Mouse (Mus musculus) adipocyte (in vitro differentiated cells): ENCODE results near the gene Nmnat2.
"Not testable (repeated sequence)": the region's sequence is repeated elsewhere in the genome, so short reads cannot be mapped to it uniquely, and the experiment has no call there.

Experiments
- DNase-seq: peaks from one replicate; pipeline ENCODE4 v3.0.0-alpha.2; 2016; ENCODE audit warnings: low spot score

The Nmnat2 gene

DNA sequence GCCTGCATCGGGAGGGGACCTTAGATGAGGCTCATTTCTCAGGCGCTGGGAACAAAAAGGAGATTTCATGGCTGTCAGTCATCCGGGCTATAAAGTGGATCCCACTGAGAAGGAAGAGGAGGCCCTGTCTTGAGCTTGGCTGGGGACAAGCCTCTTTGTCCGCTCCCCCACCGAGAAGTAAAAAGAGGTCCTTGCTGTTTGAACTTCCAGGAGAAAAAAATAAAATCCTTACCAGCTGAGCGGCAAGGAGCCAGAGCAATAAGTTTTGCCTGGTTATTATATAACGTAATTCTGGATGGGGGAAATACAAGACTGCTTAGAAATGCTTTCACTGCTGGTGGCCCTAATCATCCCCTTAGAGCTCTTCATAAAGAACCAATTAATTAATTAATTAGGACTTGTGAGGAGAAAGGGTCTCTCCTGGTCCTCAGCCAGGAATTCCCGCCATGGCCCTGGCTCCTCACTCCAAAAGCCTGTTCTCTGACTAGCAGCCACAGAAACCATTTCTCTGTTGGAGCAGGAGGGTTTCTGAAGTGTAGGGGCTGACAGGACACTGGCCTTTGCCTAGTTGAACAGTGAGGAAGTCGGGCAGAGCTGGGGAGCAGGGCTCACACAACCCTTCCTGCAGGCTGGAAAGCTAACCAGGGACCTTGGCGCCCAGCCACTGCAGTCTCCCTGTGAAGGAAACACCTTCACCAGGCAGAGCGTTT, 99.5 kb downstream of the Nmnat2 start:
- no peak for DNase-seq

DNA sequence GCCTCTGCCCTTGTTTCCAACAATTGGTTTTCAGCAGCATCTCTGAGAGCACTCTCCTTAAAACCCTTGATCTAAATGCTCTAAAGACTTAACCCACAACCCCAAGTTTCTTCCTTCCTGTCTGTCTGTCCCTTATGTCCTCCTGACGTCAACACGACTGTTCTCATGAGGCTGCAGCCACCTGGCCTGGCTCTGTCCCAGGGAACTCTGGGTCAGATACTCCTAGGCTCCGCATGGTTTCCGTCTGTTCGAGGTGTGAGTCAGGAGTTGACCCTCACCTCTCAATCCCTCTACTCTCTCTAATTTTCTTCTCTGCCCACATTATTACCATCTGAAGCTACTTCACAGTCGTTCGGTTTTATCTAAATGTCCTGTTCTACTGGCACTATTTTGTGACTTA, 103.5 kb downstream of the Nmnat2 start:
- no peak for DNase-seq

DNA sequence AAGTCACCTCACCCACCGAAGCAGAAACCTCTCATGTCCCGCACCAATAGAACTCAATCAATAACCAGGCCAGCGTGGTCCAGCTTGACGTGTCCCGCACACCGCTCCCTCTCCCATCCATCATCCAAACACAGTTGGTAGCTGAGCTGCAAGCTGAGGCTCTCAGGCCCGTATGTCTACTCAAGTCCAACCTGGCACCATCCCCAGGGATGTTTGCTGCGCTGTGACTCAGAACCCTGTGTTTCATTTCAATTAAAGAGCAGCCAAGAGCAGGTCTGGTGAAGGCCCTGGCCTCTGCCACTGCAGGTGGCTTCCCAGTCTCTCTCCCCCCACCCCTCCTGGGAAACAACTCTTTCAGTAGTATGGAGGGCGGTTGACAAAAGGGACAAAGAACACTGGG, 104.8 kb downstream of the Nmnat2 start:
- DNase-seq: peak; percentile 35

DNA sequence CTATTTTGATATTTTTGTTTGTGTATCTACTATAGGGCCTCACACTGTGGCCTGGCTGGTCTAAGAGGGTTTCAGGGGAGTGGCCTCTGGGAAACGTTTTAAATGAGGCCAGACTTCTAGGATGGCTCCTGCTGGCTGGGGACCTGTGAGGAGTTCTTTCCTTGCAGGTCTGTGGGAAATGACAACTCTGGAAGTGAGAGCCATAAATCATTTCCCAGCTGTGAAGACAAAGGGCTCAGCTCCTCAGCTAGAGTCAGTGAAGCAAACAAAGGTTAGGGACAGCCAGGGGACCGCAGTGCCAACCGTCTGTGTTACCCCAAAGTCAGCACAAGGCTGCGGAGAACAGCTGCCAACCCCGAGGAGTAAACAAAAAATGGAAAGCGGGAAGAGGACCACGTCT, 107.8 kb downstream of the Nmnat2 start:
- peak; percentile 29 for DNase-seq

DNA sequence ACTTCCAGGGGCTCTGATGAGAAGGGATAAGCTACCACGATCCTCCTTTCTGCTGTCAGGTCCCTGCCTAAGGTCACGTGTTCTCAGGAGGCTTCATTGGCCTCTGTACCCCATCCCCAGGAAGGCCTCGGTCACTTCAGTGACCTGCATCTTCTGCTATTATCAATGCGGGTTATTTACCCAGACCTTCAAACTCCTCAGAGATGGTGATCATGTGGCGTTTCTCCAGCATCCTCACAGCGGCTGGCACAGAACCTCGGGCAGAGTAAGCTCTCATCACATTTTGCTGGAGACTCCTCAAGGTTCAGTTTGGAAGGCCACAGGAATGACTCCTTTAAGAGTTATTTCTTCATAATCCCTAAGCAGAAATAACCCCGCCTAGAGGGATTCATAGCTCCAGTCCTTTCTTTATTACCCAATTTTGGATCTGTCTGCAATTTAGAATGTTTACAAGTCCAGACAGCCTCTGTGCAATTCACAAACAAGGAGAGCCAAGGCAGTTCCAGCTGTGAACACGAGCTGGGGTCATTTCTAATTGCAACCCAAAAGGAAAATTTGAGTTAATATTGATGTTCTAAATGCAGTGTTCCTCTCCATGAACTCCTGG, 110.1 kb downstream of the Nmnat2 start:
- peak; percentile 90 for DNase-seq

DNA sequence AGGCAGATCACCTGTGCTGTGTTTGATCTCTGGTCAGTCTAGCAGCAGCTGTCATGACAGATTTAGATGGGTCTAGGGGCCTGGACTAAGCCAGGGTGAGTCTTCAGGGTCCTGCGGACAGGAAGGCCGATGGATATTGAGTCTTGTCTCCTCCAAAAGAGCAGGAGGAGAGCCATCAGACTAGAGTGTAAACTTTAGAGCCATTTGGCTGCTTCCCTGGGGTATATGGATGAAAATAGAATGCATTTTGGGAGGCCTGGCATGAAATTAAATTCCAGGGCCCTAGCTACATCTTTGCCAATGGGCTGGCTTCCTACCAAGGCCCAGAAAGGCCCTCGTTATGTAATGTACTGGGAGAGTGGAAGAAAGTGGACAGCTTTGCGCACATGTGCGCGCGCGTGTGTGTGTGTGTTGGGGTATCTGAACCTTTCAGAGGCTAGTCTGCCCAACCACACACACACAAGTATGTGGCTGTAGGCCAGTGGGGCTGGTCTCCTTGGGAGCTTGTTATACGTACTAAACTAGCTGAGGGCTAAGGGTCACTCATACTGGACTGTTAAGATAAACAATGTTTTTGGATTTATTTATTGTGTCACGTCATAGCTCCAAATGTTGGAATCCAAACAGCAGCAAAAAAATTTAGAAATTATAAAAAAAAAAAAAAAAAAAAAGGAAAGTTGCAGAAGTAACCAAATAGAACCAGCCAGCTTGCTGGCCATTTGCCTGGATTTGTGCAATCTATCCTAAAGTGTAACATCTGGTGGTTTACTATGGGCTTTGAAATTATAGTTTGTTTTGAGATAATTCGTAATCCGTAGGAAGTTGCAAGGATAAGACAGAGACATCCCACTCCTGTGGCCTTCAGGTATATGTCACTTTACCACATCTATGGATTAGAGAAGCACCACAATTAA, 110.9 kb downstream of the Nmnat2 start:
- peak; percentile 99 for DNase-seq

DNA sequence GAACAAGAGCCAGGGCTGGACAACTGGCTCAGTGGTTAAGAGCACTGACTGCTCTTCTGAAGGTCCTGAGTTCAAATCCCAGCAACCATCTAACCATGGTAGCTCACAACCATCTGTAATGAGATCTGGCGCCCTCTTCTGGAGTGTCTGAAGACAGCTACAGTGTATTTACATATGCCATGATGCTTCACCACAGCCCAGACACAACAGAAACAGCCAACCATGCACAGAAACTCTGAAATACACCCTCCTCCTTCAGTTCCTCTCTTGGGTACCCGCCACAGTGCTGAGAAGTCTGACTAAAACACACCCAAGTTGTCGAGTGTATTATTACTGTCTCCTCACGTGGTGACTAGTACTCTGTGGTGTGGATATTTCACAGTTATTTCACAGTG, 111.6 kb downstream of the Nmnat2 start:
- DNase-seq: no peak

DNA sequence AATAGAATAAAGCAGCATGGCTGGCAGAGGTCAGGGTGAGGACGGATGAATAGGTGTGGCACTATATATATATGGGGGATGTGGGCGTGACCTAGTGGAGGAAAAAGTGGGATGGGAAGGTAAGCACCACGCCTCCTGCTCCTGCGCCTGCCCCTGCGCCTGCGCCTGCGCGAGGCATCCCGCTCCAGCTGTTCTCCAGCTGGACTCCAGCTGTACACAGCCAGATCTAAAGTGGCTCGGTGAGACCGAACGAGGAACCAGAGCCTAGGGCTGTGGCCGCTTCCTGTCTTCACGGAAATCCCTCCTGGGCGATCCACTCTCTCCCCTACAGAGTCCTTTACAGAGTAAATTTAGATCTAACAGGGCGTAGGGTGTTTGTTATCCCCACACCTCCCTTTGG, 116.8 kb downstream of the Nmnat2 start:
- no peak for DNase-seq

DNA sequence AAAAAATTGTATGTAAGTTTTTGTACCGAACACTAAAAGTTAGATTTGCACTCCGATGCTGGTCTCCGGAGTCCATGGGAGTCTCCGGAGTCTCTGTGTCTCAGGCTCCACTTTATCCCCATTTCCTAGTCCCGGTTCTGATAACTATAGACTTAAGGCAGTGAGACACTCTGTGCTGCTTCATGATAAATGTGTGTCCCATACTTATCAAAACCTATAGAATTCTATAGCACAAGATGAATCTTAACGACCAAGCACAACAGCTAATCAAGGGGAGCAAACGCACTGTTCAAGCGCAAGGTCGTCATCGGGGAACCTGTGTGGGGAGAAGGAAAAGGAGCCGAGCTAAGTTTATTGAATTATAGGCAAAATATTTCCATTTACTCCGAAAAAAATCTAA, 117.2 kb downstream of the Nmnat2 start:
- DNase-seq: no peak

DNA sequence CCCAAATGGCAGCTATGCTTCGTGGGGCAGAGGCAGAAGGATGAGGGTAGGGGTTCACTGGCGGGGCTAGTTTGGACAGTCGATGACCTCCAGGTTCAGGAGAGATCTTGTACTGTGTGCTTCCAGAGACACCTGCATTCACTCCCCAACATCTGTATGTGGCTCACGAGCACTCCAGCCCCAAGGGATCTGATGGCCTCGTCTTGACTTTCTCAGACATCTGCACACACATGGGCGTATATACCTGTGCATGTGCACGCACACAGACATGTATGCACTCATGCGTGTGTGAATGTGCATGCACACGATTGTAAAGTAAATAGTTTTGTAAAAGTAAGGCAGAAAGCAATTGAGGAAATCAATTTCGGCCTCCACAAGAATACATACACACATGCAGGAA, 117.9 kb downstream of the Nmnat2 start:
- DNase-seq: no peak

DNA sequence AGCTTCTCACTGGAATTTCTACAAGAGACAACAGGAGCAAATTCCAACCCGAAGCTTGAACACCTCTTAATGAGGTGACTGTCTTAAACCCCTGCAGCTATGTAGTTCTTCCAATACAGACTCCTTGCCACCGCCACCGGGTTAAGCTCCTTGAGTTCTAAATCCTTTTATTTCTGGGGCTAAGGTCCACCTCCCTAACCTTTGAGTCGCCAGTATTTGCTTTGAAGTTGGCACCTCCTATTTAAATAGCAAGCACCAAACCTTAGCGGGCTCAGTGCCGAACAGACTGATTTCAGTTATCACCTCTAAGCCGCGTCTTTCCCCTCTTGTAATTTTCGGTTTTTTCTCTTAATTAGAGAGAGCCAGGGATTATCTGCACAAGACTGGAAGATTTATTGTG, 118.6 kb downstream of the Nmnat2 start:
- DNase-seq: no peak

DNA sequence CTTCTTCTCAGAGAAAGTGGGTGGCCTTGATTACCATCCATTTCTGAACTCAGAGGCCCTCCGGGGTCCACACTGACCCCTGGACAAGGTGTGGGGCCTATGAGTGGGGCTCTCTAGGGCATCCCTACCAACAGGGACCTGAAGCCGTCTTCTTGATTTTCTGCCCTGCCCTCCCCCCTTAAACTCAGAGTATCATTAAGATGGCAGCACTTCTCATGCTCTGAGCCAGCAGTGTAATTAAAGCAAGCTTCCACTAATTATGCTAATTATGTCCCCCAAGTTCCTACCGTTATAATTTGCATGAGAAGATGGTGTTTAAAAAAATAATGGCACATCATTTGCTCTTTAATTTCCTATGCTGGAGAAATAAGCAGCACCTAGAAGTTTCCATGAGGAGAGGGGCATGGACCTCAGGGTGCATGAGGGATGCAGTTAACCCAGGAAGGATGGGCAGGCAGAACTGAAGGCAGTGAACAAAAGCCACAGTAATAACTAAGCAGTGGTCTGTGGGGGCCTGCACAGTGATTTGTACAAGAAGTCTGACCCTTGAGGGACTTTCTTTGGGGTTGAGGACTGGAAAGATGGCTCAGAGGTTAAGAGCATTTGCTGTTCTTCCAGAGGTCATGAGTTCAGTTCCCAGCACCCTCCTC, 120.4 kb downstream of the Nmnat2 start:
- DNase-seq: no peak

DNA sequence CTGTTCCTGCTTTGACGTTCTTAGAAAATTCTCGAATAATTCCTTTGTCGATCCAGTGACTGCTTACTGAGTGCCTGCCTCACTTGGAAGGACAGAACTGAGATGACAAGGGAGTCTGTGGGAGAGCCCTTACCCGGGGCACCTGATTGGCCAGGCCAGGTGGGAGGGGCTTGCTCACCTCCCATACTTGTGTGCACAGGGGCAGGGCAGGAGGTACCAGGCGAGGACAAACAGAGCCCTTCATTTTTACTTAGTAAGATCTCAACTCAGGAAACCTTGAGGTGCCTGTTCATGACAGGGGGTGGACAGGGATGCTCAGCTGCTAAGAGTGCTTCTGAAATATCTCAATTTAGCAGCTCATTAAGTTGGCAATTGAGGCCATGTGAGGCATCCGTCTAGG, 121.2 kb downstream of the Nmnat2 start:
- no peak for DNase-seq

DNA sequence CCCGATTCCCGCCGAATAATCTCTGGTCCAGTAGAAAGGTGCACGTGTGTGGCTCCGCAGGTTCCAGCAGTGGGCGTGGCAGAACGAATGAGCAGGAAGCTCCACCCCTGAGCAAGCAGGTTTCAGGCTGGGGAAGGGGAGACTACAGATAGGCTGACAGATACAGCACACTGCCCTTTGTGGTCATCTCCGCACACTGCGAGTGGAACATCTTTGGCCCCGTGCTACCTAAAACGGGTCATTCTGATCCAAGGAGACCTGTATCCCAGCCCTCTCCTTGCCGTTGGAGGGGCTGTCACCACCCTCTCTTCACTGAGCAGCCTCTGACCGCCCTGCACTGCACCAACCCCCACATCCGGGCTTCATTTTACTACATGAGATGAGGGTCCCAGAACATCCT, 128.4 kb downstream of the Nmnat2 start:
- DNase-seq: not testable (repeated sequence)

DNA sequence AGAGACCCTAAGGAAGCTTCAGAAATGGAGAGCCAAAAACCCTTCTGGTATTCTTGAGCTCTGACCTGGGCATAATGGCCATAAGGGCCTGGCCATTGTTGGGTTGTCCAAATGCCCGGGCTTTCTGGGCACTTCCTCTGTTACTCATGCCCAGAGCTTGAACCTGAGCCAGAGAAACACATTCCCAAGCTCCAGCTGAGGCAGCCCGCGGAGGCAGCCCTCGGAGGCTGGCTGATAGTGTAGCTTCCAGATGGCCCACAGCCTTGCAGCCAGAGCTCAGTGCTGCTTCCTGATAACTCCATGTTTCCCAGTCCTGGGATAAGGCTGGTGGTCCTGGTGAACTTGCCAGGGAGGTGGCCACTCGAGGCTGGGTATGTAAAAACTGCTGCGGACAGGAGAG, 129.4 kb downstream of the Nmnat2 start:
- DNase-seq: peak; percentile 88

DNA sequence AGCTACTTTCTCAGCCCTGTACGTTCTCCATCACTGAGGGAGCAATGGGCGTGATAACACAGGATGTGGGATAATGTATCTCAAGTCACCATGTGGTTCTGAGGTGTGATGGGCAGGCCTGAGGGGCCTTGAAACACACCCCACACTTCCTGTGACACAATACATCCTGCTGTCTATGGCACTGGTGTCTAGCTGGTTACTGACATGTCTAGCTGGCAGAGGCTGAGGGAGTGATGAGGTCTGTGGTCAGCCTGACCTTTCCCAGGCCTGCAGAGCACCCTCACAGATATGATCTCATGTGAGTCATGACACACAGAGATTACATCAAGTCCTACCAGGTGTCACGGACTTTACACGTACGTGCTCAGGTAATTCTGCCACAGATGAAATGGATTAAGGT, 130.4 kb downstream of the Nmnat2 start:
- no peak for DNase-seq

DNA sequence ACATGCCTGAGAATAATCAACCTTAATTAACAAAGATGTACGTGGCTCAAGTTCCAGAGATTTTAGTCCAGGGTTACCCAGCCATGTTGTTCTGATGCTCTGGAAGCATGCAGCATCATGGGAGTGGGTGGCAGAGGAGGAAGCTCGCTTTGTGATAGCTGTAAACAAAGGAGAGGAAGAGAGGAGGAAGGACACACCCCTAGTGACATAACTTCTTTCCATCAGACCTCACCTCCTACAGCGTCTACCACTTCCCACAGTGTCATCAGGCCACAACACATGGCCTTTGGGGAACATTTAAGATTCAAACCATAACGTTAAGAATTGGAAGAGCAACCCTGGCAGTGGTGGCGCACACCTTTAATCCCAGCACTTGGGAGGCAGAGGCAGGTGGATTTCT, 133.0 kb downstream of the Nmnat2 start:
- DNase-seq: no peak

DNA sequence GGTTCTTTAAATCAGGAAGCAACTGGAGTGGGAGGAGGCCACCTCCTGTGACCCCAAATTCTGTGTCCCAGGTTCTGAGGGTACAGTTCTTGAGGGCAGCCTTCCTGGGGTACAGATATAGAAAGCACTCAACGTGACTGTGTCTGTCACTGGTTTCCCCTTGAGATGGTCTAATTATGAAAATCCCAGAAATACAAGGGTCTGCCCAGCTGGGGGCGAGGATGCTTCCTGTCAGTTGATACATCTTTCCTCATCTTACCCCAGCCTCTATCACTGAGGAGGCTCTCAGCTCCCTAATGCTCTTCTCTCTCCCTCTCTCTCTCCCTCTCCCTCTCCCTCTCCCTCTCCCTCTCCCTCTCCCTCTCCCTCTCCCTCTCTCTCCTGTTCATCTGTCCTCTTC, 135.3 kb downstream of the Nmnat2 start:
- no peak for DNase-seq

DNA sequence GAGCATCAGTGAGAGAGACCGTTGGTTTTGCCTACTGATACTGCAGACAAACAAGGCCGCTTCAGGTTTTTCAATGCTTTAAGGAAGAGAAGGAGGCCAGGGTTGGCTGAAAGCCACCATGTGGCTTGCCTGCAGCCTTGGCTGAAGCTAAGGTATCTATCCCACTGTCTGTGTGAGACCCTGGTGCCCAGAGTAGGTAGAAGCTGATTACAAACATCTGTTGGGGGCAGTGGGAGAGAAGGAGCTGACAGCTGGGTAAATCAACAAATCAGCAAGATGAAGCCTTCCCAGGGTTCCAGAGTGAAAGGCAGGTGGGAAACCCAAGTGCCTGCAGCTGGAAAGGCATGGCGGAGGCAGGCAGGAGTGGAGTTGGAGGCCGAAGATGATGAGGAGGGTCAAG, 136.0 kb downstream of the Nmnat2 start:
- no peak for DNase-seq

DNA sequence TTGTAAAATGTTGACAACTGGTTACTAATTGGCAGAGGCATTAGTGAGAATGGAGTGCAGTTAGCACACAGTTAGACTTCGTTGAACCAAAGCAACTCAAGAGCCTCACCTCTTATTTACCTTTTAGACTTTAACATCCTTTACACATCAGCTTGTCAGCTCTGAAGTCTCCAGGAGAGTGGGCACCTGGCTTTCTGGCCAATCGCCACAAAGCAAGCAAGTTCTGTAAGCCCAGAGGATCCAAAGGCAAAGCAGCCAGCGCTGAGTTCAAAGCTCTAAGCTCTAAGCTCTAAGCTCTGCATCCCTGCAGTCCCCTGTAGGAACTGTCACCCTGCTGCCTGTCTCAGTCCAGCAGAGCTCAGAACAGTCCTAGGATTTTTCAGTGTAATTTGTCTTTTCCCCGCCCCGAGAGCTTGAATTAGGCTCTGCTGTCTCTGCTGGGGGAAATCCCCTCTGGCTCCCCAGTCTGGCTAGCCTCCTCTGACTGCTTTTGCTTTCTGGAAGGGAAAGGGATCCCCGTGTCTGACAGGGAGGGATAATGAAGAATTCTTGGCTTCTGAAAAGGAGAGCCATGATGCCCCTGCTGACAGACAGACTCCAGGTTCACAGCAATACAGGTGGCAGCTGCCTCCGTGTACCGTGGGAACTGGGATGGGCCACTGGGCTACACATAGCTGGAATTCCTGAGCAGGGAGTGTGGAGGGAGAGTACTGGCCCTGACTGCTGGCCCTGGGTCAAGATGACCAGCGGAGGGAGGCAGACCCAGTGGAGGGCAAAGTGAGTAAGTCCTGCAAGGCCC, 136.8 kb downstream of the Nmnat2 start:
- DNase-seq: peak; percentile 34

DNA sequence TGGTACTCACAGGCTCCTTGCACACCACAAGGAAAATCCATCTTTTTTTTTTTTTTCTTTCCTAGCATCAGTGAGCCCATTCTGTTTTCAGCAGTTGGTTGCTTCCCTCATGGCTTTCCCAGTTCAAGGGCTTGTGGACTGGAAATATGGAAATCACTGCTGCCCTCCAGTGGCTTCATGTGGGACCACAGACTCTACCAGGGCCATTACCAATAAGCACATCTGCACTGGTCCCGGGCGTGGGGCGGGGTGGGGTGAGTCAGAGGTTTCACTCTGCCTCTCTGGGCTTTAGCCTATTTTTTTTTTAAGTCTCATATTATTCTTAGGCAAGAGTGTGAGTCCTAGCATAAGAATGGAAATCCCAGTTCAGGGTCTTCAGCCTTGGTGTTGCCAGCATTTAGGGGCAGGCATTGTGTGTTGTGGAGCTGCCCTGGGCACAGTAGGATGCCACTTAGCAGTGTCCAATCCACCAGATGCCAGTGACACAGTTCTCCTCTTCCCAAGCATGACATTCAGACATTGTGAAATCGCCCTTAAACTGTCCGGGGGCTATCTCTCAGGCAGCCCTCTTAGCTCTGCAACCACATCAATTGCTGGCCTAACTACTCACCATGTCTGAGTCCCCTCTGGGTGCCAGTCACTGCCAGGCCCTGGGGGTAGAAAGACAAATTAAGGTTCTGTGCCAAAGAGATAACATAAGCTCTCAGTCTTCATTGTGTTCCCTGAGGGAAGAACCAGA, 137.6 kb downstream of the Nmnat2 start:
- peak; percentile 95 for DNase-seq
